Comparison of ENCODE assay signal across 8 mouse cellular contexts in the genomic region with DNA sequence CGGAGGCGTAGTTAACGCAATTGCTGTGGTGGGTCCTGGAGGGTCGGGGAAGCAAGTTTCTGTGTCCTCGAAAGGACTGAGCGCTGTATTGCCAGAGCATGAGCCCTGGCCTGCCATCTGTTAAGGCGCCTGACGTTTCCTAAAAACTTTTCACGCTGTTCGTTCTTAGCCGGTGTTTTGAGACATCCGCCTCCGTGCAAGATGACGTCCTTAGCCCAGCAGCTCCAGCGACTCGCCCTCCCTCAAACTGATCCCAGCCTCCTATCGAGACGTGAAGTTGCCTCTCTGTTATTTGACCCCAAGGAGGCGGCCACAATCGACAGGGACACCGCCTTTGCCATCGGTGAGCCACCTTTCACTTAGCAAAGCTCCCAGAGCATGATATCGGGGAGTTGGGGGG. TPM values are rescaled to one million over a fixed set of nuclear protein-coding genes. Genes with fewer than 3 reads are reported as not detected.
A peak's percentile ranks its signal among the peaks of the same experiment; 100 is the strongest.
DNase-seq lines count a peak whose midpoint lies in the region; ATAC-seq lines count a peak whose summit lies in the region.

No protein-coding gene starts in this region.

- H3K4me2 ChIP-seq in embryonic facial prominence, embryonic 13.5 days: peak overlapping the region; percentile 92
- H3K4me2 ChIP-seq in intestine, embryonic 15.5 days (replicated peaks): peak overlapping the region; percentile 80
- peak overlapping the region; percentile 96 for H3K4me2 ChIP-seq in midbrain, embryonic 14.5 days (ENCODE audit: low read length)

- H3K9me3 ChIP-seq in embryonic facial prominence, embryonic 13.5 days: no peaks in the 10 kb centered on the region
- no peaks in the 10 kb centered on the region for H3K9me3 ChIP-seq in intestine, embryonic 15.5 days
- no peaks in the 10 kb centered on the region for H3K9me3 ChIP-seq in midbrain, embryonic 14.5 days (ENCODE audit: control insufficient read depth, low read length)

- H3K27ac ChIP-seq in embryonic facial prominence, embryonic 13.5 days: no peak overlapping the region
- no peak overlapping the region for H3K27ac ChIP-seq in intestine, embryonic 15.5 days
- H3K27ac ChIP-seq in midbrain, embryonic 14.5 days (replicated peaks; ENCODE audit: low read depth, low read length): no peak overlapping the region

- peak overlapping the region; percentile 96 for H3K4me3 ChIP-seq in embryonic facial prominence, embryonic 13.5 days
- H3K4me3 ChIP-seq in intestine, embryonic 15.5 days (replicated peaks): peak overlapping the region; percentile 87
- H3K4me3 ChIP-seq in midbrain, embryonic 14.5 days (replicated peaks; ENCODE audit: low read depth, low read length): peak overlapping the region; percentile 85

- peak; percentile 22 for DNase-seq in kidney, postnatal 10 days
- no peak for DNase-seq in kidney, postnatal 25 days
- peak; percentile 26 for DNase-seq in MEL-GATA-1-ER (ENCODE audit: extremely low read depth, low read depth)
- no peak for DNase-seq in midbrain, embryonic 14.5 days
- no peak for DNase-seq in layer of hippocampus, postnatal 14 days (ENCODE audit: low spot score in 2 of 2)
- no peak for DNase-seq in urinary bladder, postnatal 36 days (ENCODE audit: low spot score in 2 of 2)

- peaks cover 4% of the 10 kb centered on the region for H3K27me3 ChIP-seq in embryonic facial prominence, embryonic 13.5 days
- H3K27me3 ChIP-seq in intestine, embryonic 15.5 days (replicated peaks): no peaks in the 10 kb centered on the region
- no peaks in the 10 kb centered on the region for H3K27me3 ChIP-seq in midbrain, embryonic 14.5 days (ENCODE audit: control insufficient read depth, insufficient read depth, low read length)

- H3K4me1 ChIP-seq in embryonic facial prominence, embryonic 13.5 days: peaks cover 9% of the 10 kb centered on the region
- H3K4me1 ChIP-seq in intestine, embryonic 15.5 days (replicated peaks): peaks cover 4% of the 10 kb centered on the region; the same call in 1 of the 2 replicates
- H3K4me1 ChIP-seq in midbrain, embryonic 14.5 days (ENCODE audit: control insufficient read depth, insufficient read depth, low read length): peaks cover 7% of the 10 kb centered on the region; the same call in 1 of the 2 replicates

- peaks cover 14% of the 10 kb centered on the region for H3K36me3 ChIP-seq in embryonic facial prominence, embryonic 13.5 days
- no peaks in the 10 kb centered on the region for H3K36me3 ChIP-seq in intestine, embryonic 15.5 days
- peaks cover 25% of the 10 kb centered on the region for H3K36me3 ChIP-seq in midbrain, embryonic 14.5 days (ENCODE audit: control insufficient read depth, insufficient read depth, low read length)

- H3K9ac ChIP-seq in embryonic facial prominence, embryonic 13.5 days: peak overlapping the region; percentile 77
- H3K9ac ChIP-seq in intestine, embryonic 15.5 days: peak overlapping the region; percentile 59
- peak overlapping the region; percentile 58 for H3K9ac ChIP-seq in midbrain, embryonic 14.5 days (replicated peaks; ENCODE audit: low read length)

- ATAC-seq in embryonic facial prominence, embryonic 13.5 days (ENCODE audit: insufficient number of reproducible peaks, insufficient read depth, low FRiP score, low TSS enrichment, low read depth): peak; percentile 54; the same call in 1 of the 2 replicates
- ATAC-seq in intestine, embryonic 15.5 days: peak; percentile 39
- ATAC-seq in midbrain, embryonic 14.5 days (ENCODE audit: low FRiP score, low TSS enrichment): peak; percentile 18

- WGBS in embryonic facial prominence, embryonic 13.5 days: under 1% methylated on average over 23 of the region's 23 CpGs
- WGBS in intestine, embryonic 15.5 days: under 1% methylated on average over 23 of the region's 23 CpGs
- WGBS in midbrain, embryonic 14.5 days: under 1% methylated on average over 23 of the region's 23 CpGs

RNA-seq across cellular contexts. Expression of a gene that starts 0.7 kb away (rescaled TPM):
- polyA plus RNA-seq in embryonic facial prominence, embryonic 13.5 days (2015; fragmentation: Nextera tagmentation; extraction: Ambion mirVana): 20.1 and 21.9 TPM in 2 replicates
- polyA plus RNA-seq in intestine, embryonic 15.5 days (2015; fragmentation: Nextera tagmentation; extraction: Ambion mirVana): 15.7 and 17.5 TPM in 2 replicates
- 16.5 and 21.1 TPM in 2 replicates for polyA plus RNA-seq in midbrain, embryonic 14.5 days (2014; fragmentation: Nextera tagmentation; extraction: Ambion mirVana)
- total RNA-seq in layer of hippocampus, postnatal 14 days (2021): 10 to 100 TPM; 24.1 to 26.0 TPM

RNA-seq across cellular contexts. Expression of a gene that starts 55.0 kb away (rescaled TPM):
- polyA plus RNA-seq in embryonic facial prominence, embryonic 13.5 days (2015; fragmentation: Nextera tagmentation; extraction: Ambion mirVana): 13.2 and 17.0 TPM in 2 replicates
- 0.88 and 3.8 TPM in 2 replicates for polyA plus RNA-seq in intestine, embryonic 15.5 days (2015; fragmentation: Nextera tagmentation; extraction: Ambion mirVana)
- 1.7 and 1.8 TPM in 2 replicates for polyA plus RNA-seq in midbrain, embryonic 14.5 days (2014; fragmentation: Nextera tagmentation; extraction: Ambion mirVana)
- 10 to 100 TPM; 21.8 to 23.3 TPM for total RNA-seq in layer of hippocampus, postnatal 14 days (2021)

Comparison
In these comparisons a context has a peak if more than half of its experiments do, and no peak if none do; other contexts are left out.
1. DNase-seq: peak in kidney, postnatal 10 days (single experiment) and MEL-GATA-1-ER (single experiment); none in kidney, postnatal 25 days (0 of 2), midbrain, embryonic 14.5 days (single experiment), layer of hippocampus, postnatal 14 days (0 of 2) and urinary bladder, postnatal 36 days (0 of 2).
2. Peak in every context shown above with its lines, with median percentiles within 50 percentile points of each other: ATAC-seq, H3K4me2 ChIP-seq, H3K4me3 ChIP-seq and H3K9ac ChIP-seq.